Mouse (Mus musculus): ENCODE results near the gene Camsap3. TPM values are rescaled to one million over a fixed set of nuclear protein-coding genes. Genes with fewer than 3 reads are reported as not detected.

The Camsap3 gene
- 5.9 and 11.8 TPM in 2 replicates for polyA plus RNA-seq (2021; fragmentation: Nextera tagmentation)
- long read RNA-seq, experiment 1, partial matches to known transcripts: 3 of 8 reads
- long read RNA-seq, experiment 1, other reads (novel, unspliced or antisense): 5 of 8 reads
- long read RNA-seq, experiment 2, partial matches to known transcripts: 4 of 5 reads
- long read RNA-seq, experiment 2, other reads (novel, unspliced or antisense): 1 of 5 reads

DNA sequence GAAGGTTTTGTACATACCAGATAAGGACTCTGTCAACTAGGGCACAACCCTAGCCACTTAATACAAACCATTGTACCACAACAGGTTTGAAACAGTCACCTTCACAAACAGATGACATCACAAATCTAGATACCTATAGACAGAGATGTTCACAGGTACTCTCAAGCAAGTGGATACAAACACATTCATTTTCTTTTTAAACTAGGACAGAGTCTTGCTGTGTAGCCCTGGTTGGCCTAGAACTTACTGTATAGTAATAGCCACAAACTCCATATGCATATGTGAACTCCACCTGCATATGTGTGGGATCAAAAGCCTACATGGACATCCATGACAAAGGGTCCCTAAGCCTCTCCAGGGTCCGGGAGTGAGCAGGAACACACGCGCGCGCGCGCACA lies at the start of gene Camsap3:
Camsap3 (plus strand) TSS at position 301 of the 398 bp plus-strand sequence.

DNA sequence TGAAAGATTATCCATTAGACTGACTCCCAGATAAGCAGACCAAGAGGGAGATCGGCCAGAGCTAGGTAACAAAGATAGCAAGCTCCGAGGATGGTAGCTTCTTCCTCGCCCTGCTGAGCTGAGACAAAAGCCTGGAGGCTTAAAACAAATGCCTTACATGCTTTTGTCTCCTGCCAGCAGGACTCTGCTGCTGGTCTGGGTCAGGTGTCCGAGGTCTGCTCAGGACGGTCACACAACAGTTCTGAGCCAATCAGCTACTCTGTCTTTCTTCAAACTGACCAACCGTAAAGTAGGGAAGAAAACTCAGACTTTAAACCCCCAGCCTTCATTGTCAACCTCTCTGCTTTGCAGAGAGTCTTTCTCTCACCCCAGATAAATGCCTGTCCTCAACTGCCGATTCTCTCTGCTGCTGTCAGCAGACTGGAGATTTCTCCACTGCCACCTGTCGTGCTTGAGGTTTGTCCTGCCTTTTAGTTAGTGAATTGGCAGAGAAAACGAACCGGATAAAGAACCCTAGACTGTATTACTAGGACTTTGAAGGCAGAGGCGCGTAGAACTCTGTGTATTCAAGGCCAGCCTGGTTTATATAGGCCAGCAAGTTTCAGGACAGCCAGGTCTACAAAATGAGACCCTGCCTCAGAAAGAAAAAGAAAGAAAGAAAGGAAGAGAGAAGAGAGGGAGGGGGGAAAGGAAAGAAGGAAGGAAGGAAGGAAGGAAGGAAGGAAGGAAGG lies 19.3 kb upstream of the Camsap3 start, which contains the start of gene C330021F23Rik:
C330021F23Rik (plus strand) TSS at position 350 of the 731 bp plus-strand sequence.

DNA sequence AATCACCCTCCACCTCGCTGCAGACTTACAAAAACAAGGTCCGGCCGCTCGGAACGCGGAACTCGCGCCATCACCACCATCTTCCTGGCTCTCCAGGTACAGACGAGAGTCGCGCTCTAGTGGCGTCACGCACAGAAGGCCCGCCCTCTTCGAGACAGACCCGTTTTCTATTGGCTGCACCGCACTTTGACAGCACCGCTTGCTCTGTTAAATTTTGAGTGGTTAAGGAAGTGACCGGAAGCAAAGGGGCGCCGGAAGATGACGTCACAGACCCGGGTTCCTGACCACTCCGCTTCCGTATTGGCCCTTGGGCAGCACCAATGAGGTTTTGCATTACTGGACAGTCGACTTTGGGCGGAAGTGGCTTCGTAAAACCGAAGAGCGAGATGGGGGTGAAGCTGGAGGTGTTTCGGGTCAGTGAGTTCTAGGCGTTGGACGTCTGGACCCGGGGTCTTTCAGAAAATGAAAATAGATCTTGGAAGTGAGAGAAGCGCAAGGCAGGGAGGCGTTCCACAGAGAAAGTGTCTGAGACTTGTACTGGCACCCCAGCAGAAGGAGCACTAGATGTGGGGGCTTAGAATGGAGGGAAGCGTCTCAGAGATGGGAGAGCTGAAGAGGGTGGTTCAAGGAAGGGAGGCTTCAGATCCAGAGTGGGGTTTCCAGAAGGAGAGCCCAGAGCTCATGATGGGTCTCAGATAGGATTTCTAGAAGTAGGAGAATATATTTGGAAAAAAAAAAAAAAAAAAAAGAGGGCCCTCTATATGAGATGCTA lies 34.3 kb downstream of the Camsap3 start, which contains the start of the genes Xab2 and Pet100:
Xab2 (minus strand) TSS at position 118 of the 772 bp plus-strand sequence.
Pet100 (plus strand) TSS at position 350 of the 772 bp plus-strand sequence.

DNA sequence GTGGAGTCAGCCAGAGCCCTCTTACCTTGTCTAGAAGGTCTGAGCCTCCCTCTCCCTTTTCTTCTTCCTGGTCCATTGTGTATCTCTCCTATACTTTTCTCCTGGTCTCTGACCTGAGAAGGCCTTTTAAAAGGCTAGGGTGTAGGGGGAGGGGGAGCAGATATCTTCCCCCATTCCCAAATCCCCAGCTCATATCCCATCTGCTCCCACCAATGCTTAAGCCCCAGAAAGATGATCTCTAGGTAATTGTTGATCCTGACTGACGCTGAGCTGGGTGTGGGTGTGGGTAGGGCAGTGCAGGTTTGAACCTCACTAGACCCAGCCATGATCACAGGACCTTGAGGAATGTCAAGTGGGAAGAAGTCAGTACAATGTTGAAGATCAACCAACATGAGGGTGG lies 38.4 kb downstream of the Camsap3 start, which contains the start of gene Pcp2:
Pcp2 (minus strand) TSS at position 101 of the 400 bp plus-strand sequence.

GRCm38 (mm10) chr8:3630647-3631477 lies 43.8 kb downstream of the Camsap3 start, which contains the start of gene Stxbp2:
Stxbp2 (plus strand) TSS chr8:3630955.

DNA sequence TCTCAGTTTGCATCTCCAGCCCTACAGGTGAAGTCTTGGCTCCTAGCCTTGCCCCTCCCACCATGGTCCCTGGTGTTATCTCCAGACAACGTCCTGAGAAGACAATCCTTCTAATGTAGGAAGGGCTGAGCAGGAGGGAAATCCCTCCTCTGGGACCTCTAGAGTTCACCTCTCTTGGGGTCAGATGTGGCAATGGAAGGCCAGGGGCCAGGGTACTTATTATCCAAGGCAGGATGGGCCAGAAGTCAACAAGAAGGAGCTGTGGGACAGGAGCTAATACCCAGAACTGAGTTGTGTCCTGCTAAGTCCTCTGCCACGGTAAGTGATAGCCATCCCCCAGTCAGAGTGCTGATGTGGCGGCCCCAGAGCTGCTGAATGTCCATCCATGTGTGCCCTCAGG lies 68.4 kb downstream of the Camsap3 start, which contains the start of gene Retn:
Retn (plus strand) TSS at position 245 of the 400 bp plus-strand sequence.

Other genes with a start within 250 kb of the Camsap3 start
- not detected in 2 replicates for gene A430078G23Rik, start 233.9 kb upstream of the Camsap3 start, polyA plus RNA-seq (2021; fragmentation: Nextera tagmentation)
- 4.1 and 6.3 TPM in 2 replicates for gene Arhgef18, start 194.3 kb upstream of the Camsap3 start, polyA plus RNA-seq (2021; fragmentation: Nextera tagmentation)
- gene Pex11g, start 119.6 kb upstream of the Camsap3 start, polyA plus RNA-seq (2021; fragmentation: Nextera tagmentation): 1.1 and 1.6 TPM in 2 replicates
- 0.06 TPM in 1 of 2 replicates, not detected in the other for gene Tex45, start 116.4 kb upstream of the Camsap3 start, polyA plus RNA-seq (2021; fragmentation: Nextera tagmentation)
- gene Zfp358, start 94.2 kb upstream of the Camsap3 start, polyA plus RNA-seq (2021; fragmentation: Nextera tagmentation): 8.2 and 24.2 TPM in 2 replicates
- gene Mcoln1, start 86.8 kb upstream of the Camsap3 start, polyA plus RNA-seq (2021; fragmentation: Nextera tagmentation): 37.8 and 71.3 TPM in 2 replicates
- gene Pnpla6, start 71.9 kb upstream of the Camsap3 start, polyA plus RNA-seq (2021; fragmentation: Nextera tagmentation): 10.3 and 13.0 TPM in 2 replicates
- 0.14 and 0.26 TPM in 2 replicates for gene C330021F23Rik, start 19.3 kb upstream of the Camsap3 start, polyA plus RNA-seq (2021; fragmentation: Nextera tagmentation)
- gene Xab2, start 34.0 kb downstream of the Camsap3 start, polyA plus RNA-seq (2021; fragmentation: Nextera tagmentation): 21.7 and 27.5 TPM in 2 replicates
- gene Pet100, start 34.3 kb downstream of the Camsap3 start, polyA plus RNA-seq (2021; fragmentation: Nextera tagmentation): 129 and 140 TPM in 2 replicates
- 0.61 TPM in 1 of 2 replicates, not detected in the other for gene Pcp2, start 38.3 kb downstream of the Camsap3 start, polyA plus RNA-seq (2021; fragmentation: Nextera tagmentation)
- 10.6 and 12.6 TPM in 2 replicates for gene Stxbp2, start 43.7 kb downstream of the Camsap3 start, polyA plus RNA-seq (2021; fragmentation: Nextera tagmentation)
- gene Retn, start 68.5 kb downstream of the Camsap3 start, polyA plus RNA-seq (2021; fragmentation: Nextera tagmentation): 1.0 and 1.8 TPM in 2 replicates
- 0.24 TPM in 1 of 2 replicates, not detected in the other for gene Mcemp1, start 78.5 kb downstream of the Camsap3 start, polyA plus RNA-seq (2021; fragmentation: Nextera tagmentation)
- gene Fcor, start 85.1 kb downstream of the Camsap3 start, polyA plus RNA-seq (2021; fragmentation: Nextera tagmentation): 50.2 and 52.3 TPM in 2 replicates
- 22.8 and 24.6 TPM in 2 replicates for gene Trappc5, start 89.0 kb downstream of the Camsap3 start, polyA plus RNA-seq (2021; fragmentation: Nextera tagmentation)
- gene Fcer2a, start 106.9 kb downstream of the Camsap3 start, polyA plus RNA-seq (2021; fragmentation: Nextera tagmentation): 0.05 TPM in 1 of 2 replicates, not detected in the other
- gene Clec4g, start 133.4 kb downstream of the Camsap3 start, polyA plus RNA-seq (2021; fragmentation: Nextera tagmentation): 0.33 TPM in 1 of 2 replicates, not detected in the other
- 3.2 and 3.4 TPM in 2 replicates for gene Cd209a, start 161.7 kb downstream of the Camsap3 start, polyA plus RNA-seq (2021; fragmentation: Nextera tagmentation)